9 mouse cellular contexts compared by ENCODE assay signal in genomic region chr3:122509084-122509483, GRCm38 (mm10).
A peak's percentile ranks its signal among the peaks of the same experiment; 100 is the strongest.
DNase-seq lines count a peak whose midpoint lies in the region; ATAC-seq lines count a peak whose summit lies in the region.
"Had no signal": no experiment of that assay in that cellular context is flagged by ENCODE, and none has a peak within 500 bp of the region (broad histone marks: within the 10 kb centered on the region; RNA-seq: fewer than 3 reads in every experiment).

No protein-coding gene starts in this region.

- DNase-seq in cerebellum, adult 18-20 months: peak; percentile 22 to 25
- no peak for DNase-seq in cerebellum, adult 11 months
- peak; percentile 66 for DNase-seq in ZHBTc4 (ENCODE audit: low read depth, low spot score)
- peak; percentile 75 for DNase-seq in embryonic facial prominence, embryonic 14.5 days (ENCODE audit: low spot score)
- DNase-seq in kidney, postnatal 36 days: peak; percentile 73 to 93
- DNase-seq in midbrain, embryonic 10.5 days (ENCODE audit: low spot score): peak; percentile 64
- DNase-seq in thymus, postnatal 14 days: peak; percentile 28

- H3K36me3 ChIP-seq in embryonic facial prominence, embryonic 14.5 days (ENCODE audit: control insufficient read depth, insufficient read depth, low read length): peaks cover 5% of the 10 kb centered on the region; the same call in 1 of the 2 replicates
- H3K36me3 ChIP-seq in heart, embryonic 16.5 days (ENCODE audit: control insufficient read depth, insufficient read depth): no peaks in the 10 kb centered on the region
- peaks cover 49% of the 10 kb centered on the region for H3K36me3 ChIP-seq in midbrain, embryonic 10.5 days
- H3K36me3 ChIP-seq: G1E had no signal

- H3K27ac ChIP-seq in embryonic facial prominence, embryonic 14.5 days (replicated peaks; ENCODE audit: low read depth, low read length): 0 out of 2 replicates have a peak overlapping the region, but pooled peaks have one; percentile 15
- H3K27ac ChIP-seq in heart, embryonic 16.5 days (ENCODE audit: low read length): peak overlapping the region; percentile 41; the same call in 1 of the 2 replicates
- H3K27ac ChIP-seq in midbrain, embryonic 10.5 days (replicated peaks): 0 out of 2 replicates have a peak overlapping the region, but pooled peaks have one; percentile 19

- peak; percentile 71 for ATAC-seq in embryonic facial prominence, embryonic 14.5 days (ENCODE audit: low read depth)
- peak; percentile 66 for ATAC-seq in heart, embryonic 16.5 days (replicated peaks; ENCODE audit: extremely low read depth, insufficient read depth, low FRiP score)

- H3K4me2 ChIP-seq in embryonic facial prominence, embryonic 14.5 days (ENCODE audit: low read depth, low read length): no peak overlapping the region
- no peak overlapping the region for H3K4me2 ChIP-seq in heart, embryonic 16.5 days (ENCODE audit: low read depth, low read length)

- no peaks in the 10 kb centered on the region for H3K9me3 ChIP-seq in embryonic facial prominence, embryonic 14.5 days (ENCODE audit: control insufficient read depth, low read length)
- H3K9me3 ChIP-seq in heart, embryonic 16.5 days (replicated peaks; ENCODE audit: control insufficient read depth, low read length): no peaks in the 10 kb centered on the region
- H3K9me3 ChIP-seq in midbrain, embryonic 10.5 days (replicated peaks): no peaks in the 10 kb centered on the region
- H3K9me3 ChIP-seq: G1E had no signal

- H3K27me3 ChIP-seq in embryonic facial prominence, embryonic 14.5 days (replicated peaks; ENCODE audit: control insufficient read depth, insufficient read depth, low read length): no peaks in the 10 kb centered on the region
- no peaks in the 10 kb centered on the region for H3K27me3 ChIP-seq in heart, embryonic 16.5 days (ENCODE audit: control insufficient read depth, insufficient read depth, low read length)
- no peaks in the 10 kb centered on the region for H3K27me3 ChIP-seq in midbrain, embryonic 10.5 days (ENCODE audit: low read depth, poor library complexity, severe bottlenecking)

- H3K9ac ChIP-seq in embryonic facial prominence, embryonic 14.5 days (ENCODE audit: low read depth, low read length): no peak overlapping the region
- H3K9ac ChIP-seq in heart, embryonic 16.5 days (ENCODE audit: low read length): no peak overlapping the region

- H3K4me1 ChIP-seq in embryonic facial prominence, embryonic 14.5 days (ENCODE audit: control insufficient read depth, insufficient read depth, low read length): peaks cover 5% of the 10 kb centered on the region
- H3K4me1 ChIP-seq in heart, embryonic 16.5 days (ENCODE audit: control insufficient read depth, insufficient read depth, low read length): peaks cover 18% of the 10 kb centered on the region
- H3K4me1 ChIP-seq in midbrain, embryonic 10.5 days: peaks cover 10% of the 10 kb centered on the region; the same call in 1 of the 2 replicates

- WGBS in embryonic facial prominence, embryonic 14.5 days: 25% methylated on average over 5 of the region's 5 CpGs
- 28% methylated on average over 5 of the region's 5 CpGs for WGBS in heart, embryonic 16.5 days
- 50% methylated on average over 5 of the region's 5 CpGs for WGBS in midbrain, embryonic 10.5 days

- H3K4me3 ChIP-seq in embryonic facial prominence, embryonic 14.5 days (ENCODE audit: low read depth, low read length): no peak overlapping the region
- no peak overlapping the region for H3K4me3 ChIP-seq in heart, embryonic 16.5 days (ENCODE audit: low read length)
- no peak overlapping the region for H3K4me3 ChIP-seq in midbrain, embryonic 10.5 days
